In the genomic region with DNA sequence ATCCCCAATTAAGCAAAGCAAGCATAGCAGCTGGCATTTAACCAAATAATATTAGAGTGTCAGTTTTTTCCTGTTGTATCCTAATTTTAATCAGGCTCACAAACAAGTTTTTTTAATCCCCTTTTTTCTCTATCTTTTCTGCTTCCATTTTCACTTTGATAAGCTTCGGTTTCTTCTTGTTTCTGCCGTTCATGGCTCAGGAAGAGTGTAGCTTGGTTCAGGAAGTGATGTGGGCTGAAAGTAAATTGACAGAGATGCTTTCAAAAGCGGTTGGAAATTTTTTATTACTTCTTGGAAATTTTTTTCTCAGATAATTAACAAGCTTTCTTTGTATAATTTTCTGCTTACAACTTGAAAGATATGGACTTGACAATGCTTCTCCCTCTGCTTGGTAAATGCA, we compare ENCODE assay signal across 22 mouse cellular contexts.
DNase-seq lines count a peak whose midpoint lies in the region; ATAC-seq and TF ChIP-seq lines count a peak whose summit lies in the region.
"Had no signal": no experiment of that assay in that cellular context is flagged by ENCODE, and none has a peak within 500 bp of the region (broad histone marks: within the 10 kb centered on the region; RNA-seq: fewer than 3 reads in every experiment).

No protein-coding gene starts in this region.

- no peaks in the 10 kb centered on the region for H3K27me3 ChIP-seq in megakaryocyte, embryonic 14.5 days (replicated peaks)
- H3K27me3 ChIP-seq in neural tube, embryonic 15.5 days (replicated peaks) = no peaks in the 10 kb centered on the region
- H3K27me3 ChIP-seq: forebrain, embryonic 13.5 days; heart, embryonic 13.5 days; stomach, embryonic 15.5 days had no signal

- H3K36me3 ChIP-seq in megakaryocyte, embryonic 14.5 days (replicated peaks; ENCODE audit: low read length) = peaks cover 90% of the 10 kb centered on the region
- peaks cover 27% of the 10 kb centered on the region for H3K36me3 ChIP-seq in neural tube, embryonic 15.5 days
- H3K36me3 ChIP-seq: stomach, embryonic 15.5 days had no signal

- no peaks in the 10 kb centered on the region for H3K9me3 ChIP-seq in megakaryocyte, embryonic 14.5 days
- H3K9me3 ChIP-seq in neural tube, embryonic 15.5 days (replicated peaks) = no peaks in the 10 kb centered on the region
- H3K9me3 ChIP-seq: forebrain, embryonic 13.5 days; heart, embryonic 13.5 days; stomach, embryonic 15.5 days had no signal

- peaks cover 30% of the 10 kb centered on the region for H3K4me1 ChIP-seq in megakaryocyte, embryonic 14.5 days
- H3K4me1 ChIP-seq in neural tube, embryonic 15.5 days = no peaks in the 10 kb centered on the region
- H3K4me1 ChIP-seq: stomach, embryonic 15.5 days had no signal

- H3K4me2 ChIP-seq in neural tube, embryonic 15.5 days = no peak overlapping the region
- H3K4me2 ChIP-seq: forebrain, embryonic 13.5 days; heart, embryonic 13.5 days; stomach, embryonic 15.5 days had no signal

- DNase-seq in layer of hippocampus, adult 2 months (ENCODE audit: low spot score in 2 of 2) = no peak
- DNase-seq in layer of hippocampus, adult 18-20 months (ENCODE audit: low spot score in 2 of 2) = no peak
- peak; percentile 13 for DNase-seq in induced T-regulatory cell, adult 2 months (ENCODE audit: low read depth)
- no peak for DNase-seq in gastrocnemius, adult 18-20 months (ENCODE audit: low spot score)
- DNase-seq: cerebellum, postnatal 10 days; heart, adult 2 months; heart, postnatal 10 days; kidney, adult 8-10 months; kidney, postnatal 4 days; layer of hippocampus, adult 9-11 months; liver; midbrain, embryonic 14.5 days had no signal

- TF ChIP-seq CTCF in layer of hippocampus, adult 2 months (conservative IDR thresholded peaks at IDR 0.05) = no peak

- WGBS in neural tube, embryonic 15.5 days = 90% methylated on average over 3 of the region's 3 CpGs

- ATAC-seq in megakaryocyte, adult 5-6 weeks (ENCODE audit: poor library complexity, severe bottlenecking) = no peak
- no peak for ATAC-seq in neural tube, embryonic 15.5 days (ENCODE audit: low FRiP score)
- ATAC-seq: forebrain, embryonic 13.5 days; hindbrain, embryonic 16.5 days; intestine, embryonic 16.5 days had no signal

- H3K9ac ChIP-seq in neural tube, embryonic 15.5 days (replicated peaks) = no peak overlapping the region
- H3K9ac ChIP-seq: forebrain, embryonic 13.5 days; heart, embryonic 13.5 days; liver, embryonic 14.5 days; stomach, embryonic 15.5 days had no signal

- H3K27ac ChIP-seq in layer of hippocampus, adult 2 months = peak overlapping the region; percentile 63
- no peak overlapping the region for H3K27ac ChIP-seq in neural tube, embryonic 15.5 days (replicated peaks)
- H3K27ac ChIP-seq: forebrain, embryonic 13.5 days; heart, adult 2 months; heart, embryonic 13.5 days; kidney, postnatal 0 days; liver, embryonic 14.5 days; stomach, embryonic 15.5 days had no signal

- no peak overlapping the region for H3K4me3 ChIP-seq in layer of hippocampus, adult 2 months
- H3K4me3 ChIP-seq in megakaryocyte, embryonic 14.5 days (replicated peaks) = peak overlapping the region; percentile 76
- no peak overlapping the region for H3K4me3 ChIP-seq in neural tube, embryonic 15.5 days (replicated peaks)
- H3K4me3 ChIP-seq: forebrain, embryonic 13.5 days; heart, adult 2 months; heart, embryonic 13.5 days; stomach, embryonic 15.5 days had no signal
